Mouse (Mus musculus): ENCODE measurements around the gene Shisal2a.
A peak's percentile ranks its signal among the peaks of the same experiment; 100 is the strongest.
"Not testable (repeated sequence)": the region's sequence is repeated elsewhere in the genome, so short reads cannot be mapped to it uniquely, and the experiment has no call there.

Gene Shisal2a

DNA sequence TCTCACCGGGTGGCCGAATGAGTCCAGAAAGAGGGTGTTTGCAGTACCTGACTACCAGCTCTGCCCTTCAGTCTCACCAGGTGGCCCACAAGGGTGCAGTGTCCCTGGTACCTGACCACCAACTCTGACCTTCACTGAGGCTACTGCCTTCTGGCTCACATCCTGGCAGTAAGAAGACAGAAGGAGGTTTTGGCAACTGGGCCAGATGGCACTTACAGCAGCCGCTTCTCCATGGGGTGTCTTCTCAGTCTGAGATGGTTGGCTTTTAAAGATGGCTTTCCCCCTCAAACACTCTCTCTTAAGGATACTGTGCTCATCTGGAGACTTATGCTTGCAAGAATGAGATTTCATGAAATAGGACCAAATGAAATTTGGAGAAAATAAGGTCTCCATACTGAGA, 3.7 kb downstream of the Shisal2a start:
- no peak for DNase-seq (ENCODE audit: low read depth, low spot score)

DNA sequence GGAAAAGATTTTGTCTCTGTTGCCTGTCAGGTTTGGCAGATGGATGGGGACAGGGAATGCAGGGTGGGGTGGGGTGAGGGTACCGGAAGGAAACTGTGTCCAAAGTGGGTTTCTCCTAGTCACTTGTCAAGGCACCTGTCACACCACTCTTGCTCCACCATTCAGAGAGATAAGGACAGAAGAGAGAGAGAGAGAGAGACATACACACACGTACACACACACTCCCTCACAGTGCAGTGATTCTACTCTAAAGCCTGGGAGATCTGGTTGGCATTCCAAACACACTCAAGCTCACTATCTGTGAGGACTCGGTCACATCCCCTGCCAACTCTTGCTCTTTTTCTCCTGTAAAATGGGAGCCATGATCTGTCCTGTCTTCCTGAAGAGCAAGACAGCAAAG, 11.0 kb downstream of the Shisal2a start:
- DNase-seq (ENCODE audit: low read depth, low spot score), result no peak

DNA sequence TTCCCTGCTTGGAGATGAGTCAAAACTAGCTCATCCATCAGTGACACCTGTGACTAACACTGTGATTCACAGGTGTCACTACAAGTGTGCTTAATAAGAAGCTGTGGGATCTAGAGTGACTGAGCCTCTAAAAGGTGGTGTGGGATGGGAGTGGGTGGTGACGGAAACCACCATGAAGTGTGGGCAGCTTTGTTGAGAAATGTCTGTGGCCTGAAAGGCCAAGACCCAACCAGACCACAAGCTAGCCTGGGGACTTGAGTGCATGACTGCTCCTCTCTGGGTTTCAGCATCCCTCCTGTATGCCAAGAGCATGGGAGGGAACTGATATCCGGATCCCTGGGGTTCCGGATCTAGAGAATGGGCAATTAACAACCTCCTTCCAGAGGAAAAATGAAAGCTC, 11.7 kb downstream of the Shisal2a start:
- no peak for DNase-seq (ENCODE audit: low read depth, low spot score)

DNA sequence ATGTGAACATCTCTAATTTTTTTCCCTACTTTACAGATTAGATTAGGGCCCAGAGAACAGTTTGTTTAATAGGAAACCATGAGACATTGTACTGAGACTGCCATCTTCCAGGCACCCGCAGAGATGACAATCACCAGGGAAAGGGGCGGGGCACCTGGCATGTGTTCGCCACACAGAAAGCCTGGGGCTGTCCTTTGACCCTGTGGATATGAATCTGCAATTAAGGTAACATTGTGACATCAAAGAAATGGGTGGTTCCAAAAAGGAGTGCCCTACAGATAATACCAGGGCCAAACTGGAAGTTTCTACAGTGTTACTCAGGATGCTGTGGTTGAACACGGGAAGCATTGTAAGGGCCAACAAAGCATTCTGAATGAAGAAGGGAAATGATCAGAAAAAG, 12.7 kb downstream of the Shisal2a start:
- DNase-seq (ENCODE audit: low read depth, low spot score), result no peak

DNA sequence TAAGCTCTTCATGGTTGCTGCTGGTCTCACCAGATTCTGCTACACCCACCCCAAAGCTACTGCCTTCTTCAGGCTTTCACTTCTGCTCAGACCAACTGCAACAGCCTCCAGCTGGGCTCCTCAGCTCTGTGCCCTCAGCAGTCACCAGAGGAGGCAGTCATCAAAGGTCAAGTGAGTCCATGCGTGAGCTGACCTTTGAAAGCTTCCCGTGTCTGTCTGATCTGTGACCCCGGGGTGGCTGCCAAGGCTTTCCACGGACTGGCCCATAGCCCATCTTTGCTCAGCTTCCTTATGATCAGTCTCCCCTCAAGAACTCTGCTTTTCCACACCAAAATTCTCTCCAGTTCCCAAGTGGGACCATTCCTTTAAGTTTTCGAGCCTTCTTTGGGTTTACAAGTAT, 13.9 kb downstream of the Shisal2a start:
- DNase-seq (ENCODE audit: low read depth, low spot score), result peak; percentile 32

DNA sequence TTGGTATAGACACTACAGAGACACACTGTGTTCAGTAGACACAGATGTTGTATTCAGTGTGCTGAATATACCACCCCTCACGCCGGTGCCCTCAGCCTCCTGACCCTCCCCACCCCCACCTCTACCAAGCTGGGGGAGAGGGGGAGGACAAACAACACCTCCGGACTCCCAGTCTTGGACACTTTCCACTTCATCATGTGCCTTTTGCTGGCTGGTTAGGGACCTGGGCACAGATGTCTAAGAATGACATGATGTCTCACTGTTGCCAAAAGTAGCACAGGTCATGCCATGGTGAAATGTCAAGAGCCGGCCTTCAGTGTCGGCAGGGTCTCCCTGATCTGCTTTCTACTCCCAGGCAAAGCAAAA, 19.1 kb downstream of the Shisal2a start:
- peak; percentile 79 for DNase-seq (ENCODE audit: low read depth, low spot score)

DNA sequence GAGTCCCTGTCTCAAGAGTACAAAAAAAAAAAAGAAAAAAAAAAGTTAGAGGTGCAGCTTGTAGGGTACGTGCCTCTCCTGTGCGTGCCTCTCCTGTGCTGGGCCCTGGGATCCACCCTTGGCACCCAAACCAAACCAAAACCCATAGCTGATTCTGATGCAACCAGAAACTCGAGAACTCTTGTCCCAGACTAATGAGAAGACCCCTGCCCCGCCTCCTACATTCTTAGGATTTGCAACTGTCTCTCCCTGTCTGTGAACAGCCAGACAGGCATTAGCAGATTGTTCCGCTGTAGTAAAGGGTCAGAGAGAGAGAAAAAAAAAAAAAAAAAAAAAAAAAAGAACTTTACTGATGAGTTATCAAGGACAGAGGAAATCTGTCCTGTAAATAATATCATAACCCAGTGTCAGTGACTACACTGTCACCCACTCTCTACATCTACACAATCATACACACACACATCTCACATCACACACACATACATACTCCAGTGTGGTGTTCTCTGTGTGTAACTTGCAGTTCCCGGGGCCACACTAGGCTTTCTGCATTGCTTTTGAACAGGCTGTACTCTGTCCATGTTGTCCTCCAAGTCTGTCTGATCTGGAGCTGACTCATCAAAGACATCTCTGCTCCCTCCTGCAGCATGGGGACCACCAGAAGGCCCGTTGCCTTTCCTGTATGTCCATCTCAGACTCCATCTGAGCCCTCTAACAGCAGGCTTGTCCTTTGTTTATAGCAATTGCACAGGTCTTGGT, 19.6 kb downstream of the Shisal2a start:
- no peak for DNase-seq (ENCODE audit: low read depth, low spot score)

DNA sequence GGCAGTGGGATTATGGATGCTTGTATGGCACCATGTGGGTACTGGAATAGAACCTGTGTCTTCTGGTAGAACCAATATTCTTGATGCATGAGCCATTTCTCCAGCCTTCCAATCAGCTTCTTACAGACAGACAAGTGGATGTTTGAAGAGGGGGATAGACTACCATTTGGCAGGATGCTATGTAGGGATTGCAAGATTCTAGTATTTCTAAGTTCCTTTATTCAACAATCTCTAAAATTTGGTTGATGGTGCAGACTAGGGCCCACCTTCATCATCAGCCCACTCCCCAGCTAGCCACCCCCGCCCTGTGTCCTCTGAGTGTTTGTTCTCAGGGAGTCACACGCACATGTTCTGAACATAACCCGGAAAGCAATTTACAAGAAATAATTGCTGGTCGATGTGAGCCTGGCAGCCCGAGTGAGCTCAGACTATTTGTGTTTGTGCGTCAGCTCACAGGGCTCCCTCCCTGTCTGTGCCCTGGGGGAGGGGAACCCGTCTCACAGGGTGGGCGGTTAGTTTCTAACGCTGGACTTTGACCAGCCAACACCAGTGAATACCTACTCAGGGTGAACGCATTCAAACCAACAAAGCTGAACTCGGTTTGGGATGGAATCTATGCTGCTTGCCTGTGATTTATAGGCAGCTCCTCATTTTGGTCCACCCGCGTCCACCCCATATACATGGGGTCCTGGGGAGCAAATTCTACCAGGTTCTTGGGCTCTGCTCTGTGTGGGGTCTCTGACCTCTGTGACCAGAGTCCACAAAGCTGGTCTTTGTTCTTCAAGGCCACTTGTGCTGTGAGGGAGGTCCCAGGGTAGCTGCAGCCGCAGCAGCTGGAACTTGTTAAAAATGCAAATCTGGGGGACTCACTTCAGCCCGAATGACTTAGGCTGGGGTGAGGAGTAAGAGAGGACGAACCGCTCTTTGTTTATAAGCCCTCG, 20.6 kb downstream of the Shisal2a start:
- DNase-seq (ENCODE audit: low read depth, low spot score), result no peak

DNA sequence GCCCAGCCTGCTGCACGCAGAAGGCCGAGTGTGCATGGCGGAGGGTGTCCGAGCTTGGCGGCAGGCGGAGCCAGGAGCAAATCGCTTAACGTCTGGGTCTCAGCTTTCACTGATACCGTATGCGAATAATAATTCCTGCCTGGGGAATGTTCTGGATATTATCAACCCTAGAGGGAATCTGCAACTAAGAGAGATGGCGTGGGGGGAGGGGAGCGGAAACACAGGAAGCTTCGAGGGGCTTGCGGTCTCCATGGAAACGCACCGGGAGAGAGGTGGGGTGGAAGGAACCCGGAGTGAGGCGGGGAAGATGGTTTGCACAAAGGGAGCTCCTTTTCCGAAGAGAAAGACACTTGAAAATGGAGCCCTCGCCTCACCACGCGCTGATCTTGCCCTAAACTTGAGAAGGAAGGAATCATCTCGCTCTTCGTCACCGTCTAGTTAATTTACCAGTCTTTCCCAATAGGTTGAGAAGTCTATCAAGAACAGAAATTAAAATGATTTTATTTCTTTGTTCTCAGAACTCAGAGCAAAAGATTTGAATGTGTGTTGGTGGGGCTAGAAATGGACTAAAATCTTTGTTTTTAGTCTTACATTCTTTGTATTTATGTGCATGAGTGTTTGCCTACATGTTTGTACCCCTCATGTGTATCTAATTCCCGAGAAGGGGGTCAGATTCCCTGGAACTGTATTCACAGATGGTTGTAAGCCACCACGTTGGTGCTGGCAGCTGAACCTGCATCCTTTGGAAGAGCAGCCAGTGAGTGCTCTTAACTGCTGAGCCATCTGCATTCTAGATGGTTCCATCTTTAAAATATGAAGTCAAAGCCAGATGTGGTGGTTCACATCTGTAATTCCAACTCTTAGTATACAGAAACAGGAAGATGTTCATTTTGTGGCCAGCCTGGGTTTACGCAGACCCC, 22.8 kb downstream of the Shisal2a start:
- DNase-seq (ENCODE audit: low read depth, low spot score), result no peak

DNA sequence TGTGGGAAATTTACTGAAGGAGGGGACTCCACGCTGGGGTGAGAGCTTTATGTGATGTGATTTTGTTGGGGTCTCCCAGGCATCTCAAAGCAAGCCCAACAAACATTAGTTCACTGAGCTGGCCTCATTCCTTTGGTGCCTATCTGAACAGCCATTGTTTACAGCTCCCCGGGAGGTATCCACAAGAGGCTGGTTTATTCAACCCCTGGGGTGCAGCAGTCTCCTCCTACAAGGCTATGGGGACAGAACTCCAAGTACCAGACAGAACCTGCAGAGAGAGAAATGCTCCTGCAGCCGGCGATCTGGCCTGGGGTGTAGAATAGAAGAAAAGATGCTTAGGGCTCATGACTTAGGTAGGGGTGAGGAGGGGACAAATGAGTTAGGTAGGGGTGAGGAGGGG, 24.7 kb downstream of the Shisal2a start:
- DNase-seq (ENCODE audit: low read depth, low spot score), result no peak

DNA sequence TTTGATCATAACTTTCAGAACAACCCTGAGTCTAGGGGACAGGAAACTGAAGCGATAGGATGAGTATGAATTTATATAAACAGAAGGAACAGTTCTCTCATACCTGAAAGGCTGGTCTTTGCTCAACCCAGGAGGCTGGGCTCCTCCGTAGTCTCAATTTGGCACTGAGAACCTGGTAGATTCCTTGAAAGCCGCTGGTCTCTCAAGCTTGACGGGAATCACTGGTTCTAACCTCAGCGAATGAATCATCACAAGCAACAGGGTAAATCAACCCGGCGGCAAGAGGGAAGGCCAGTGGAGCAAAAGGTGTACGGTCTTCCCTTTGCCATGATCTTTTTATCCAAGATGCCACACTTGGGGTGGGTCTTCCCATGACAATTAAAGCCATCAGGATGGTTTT, 25.7 kb downstream of the Shisal2a start:
- DNase-seq (ENCODE audit: low read depth, low spot score), result no peak

DNA sequence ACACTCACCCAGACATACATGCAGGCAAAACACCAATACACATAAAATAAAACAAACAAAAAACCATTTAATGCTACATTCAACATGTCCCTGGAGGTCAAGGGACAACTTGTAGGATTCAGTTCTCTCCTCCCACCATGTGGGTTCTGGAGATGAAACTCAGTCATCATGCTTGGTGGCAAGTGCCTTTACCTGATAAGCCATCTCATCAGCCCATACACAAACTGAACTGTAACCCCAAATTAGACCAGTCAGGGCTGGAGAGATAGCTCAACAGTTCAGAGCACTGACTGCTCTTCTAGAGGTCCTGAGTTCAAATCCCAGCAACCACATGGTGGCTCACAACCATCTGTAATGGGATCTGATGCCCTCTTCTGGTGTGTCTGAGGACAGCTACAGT, 29.6 kb downstream of the Shisal2a start:
- not testable (repeated sequence) for DNase-seq (ENCODE audit: low read depth, low spot score)

DNA sequence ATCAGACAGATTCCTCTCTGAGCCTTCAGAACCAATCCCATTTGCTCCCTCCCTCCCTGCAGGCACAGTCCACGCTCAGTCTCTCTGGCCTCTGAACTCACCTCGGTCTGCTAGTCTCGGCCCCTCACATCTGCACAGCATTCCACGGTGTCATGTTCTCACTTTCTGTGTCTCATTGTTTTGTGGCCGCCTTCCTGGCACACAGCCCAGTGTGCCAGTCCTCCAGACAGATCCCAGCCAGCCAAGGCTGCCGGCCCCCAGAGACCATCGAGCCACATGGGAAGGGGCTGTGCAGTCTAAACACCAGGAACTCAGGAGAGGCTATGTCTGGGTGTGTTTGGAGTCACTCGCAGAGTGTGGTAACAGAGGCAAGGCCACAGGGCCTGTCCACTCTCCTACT, 32.3 kb downstream of the Shisal2a start:
- no peak for DNase-seq (ENCODE audit: low read depth, low spot score)

DNA sequence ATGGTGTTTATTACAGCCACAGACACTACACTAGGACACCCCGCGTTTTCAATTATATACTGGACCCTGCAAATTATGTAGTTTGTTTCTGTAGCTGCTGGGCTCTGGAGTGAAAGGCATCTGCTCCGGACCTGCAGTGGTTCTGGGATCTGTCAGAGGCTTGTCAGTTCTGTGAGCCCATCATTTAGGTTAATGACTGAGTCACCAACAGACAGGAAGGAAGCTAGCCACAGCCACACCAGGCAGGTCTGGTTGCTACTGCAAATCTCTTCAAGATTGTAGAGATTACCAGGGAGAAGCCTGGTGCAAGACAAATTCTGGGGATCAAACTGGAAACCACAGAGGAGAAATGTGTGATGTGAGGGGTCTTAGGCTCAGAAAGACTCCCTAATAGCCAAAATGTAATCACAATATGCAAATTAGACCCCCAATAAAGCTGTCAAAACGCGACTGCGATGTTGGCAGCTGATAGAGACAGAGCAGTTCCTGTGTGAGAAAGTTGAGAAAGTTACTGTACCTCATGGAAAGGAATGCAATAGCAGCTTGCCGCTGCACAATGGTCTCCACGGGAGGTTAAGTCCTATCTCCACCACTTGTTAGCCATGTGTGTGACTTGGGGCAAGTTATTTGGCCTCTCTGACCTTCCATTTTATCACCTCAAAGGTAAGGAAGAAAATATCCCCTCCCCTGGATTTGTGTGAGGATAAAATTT, 33.2 kb downstream of the Shisal2a start:
- no peak for DNase-seq (ENCODE audit: low read depth, low spot score)

DNA sequence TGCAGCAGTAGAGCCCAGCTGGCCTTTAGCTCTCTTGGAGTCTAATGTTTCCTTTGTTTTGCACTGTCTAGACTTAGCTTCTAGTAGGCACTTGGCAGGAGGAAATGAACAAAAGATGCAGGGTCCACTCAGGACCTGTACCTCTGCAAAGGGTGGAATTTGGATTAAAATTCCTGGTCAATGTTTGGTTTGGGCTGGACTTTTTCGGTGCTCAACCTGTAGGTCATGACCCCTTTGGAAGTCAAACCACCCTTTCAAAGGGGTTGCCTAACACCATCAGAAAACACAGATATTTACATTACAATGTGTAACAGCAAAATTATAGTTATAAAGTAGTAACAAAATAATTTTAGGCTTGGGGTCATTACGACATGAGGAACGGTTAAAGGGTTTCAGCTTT, 34.1 kb downstream of the Shisal2a start:
- DNase-seq (ENCODE audit: low read depth, low spot score), result no peak

DNA sequence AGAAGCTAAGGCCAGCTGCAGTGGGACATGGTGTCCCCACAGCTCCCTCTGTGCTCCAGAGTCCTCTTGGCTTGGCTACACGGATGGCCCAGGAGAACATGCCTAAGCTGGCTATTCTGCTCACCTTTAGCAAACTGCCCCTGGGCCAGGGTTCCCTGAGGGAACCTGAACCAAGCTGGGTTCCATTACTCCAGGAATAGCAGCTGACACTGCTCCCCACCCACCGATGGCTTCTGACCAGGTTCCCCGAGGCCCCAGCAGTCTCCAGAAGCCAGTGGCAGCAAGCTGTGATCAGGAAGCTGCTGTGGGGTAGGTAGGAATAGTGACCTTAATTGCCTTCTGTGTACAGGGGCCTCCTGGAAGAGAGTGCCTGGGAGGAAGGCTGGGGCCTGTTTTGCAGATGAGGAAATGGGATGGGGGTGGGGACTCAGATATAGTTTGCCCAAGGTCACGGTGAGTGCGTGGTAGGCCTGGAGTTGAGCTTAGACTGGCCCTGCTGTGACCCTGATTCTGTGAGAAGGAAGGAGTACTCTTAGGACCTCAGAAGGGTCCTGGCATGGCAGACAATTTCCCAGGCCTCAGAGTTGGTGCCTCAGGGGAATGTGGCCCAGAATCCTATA, 34.8 kb downstream of the Shisal2a start:
- peak; percentile 93 for DNase-seq (ENCODE audit: low read depth, low spot score)

DNA sequence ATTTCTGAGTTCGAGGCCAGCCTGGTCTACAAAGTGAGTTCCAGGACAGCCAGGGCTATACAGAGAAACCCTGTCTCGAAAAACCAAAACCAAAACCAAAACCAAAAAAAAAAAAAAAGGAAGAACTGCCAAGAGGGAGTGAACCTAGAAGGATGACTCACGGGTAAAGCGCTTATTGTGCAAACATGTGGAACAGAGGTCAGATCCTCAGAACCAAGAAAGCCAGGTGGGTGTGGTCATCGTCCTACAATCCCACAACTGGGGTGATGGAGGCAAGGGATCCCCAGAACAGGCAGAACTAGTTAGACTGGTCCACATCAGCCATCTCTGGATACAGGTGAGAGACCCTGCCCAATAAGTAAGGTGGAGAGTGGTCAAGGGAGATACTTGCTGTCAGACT, 36.0 kb downstream of the Shisal2a start:
- peak; percentile 52 for DNase-seq (ENCODE audit: low read depth, low spot score)

DNA sequence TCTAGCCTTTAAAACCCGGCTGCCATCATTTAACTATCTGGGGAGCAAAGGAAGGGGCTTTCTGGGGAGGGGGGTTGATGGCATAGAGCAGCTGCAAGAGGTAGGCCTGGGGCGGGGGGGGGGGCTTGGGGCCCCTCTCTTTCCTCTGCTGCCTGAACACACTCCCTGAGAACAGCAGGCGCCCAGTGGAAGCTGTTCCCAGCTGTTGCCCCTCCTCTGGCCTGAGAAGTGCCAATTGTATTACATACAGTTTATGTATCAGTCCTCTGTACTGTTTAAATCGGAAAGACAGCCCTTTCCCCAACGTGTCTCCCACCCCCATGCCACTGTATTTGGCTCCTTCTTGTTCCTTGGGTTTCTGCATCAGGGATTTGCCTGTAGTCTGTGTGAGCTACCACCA, 37.3 kb downstream of the Shisal2a start:
- DNase-seq (ENCODE audit: low read depth, low spot score), result no peak

DNA sequence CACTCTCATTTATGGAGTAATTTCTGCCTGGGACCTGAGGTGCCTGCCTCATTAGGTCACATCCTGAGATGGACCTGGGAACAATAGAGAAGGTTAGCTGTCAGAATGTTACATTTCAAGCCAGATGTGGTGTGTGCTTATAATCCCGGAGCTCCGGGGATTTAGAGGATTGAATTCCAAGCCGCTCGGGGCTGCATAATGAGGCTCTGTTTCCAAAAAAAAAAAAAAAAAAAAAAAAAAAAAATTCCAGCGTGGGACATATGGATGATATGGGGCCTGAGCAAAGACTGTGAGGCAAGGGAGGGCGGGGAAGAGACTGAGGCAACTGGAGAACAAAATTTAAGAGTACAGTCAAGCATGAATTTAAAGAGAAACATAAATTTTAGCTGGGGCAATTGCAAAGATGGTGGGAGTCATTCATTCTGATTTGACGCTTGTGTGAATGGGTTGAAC, 38.5 kb downstream of the Shisal2a start:
- no peak for DNase-seq (ENCODE audit: low read depth, low spot score)

DNA sequence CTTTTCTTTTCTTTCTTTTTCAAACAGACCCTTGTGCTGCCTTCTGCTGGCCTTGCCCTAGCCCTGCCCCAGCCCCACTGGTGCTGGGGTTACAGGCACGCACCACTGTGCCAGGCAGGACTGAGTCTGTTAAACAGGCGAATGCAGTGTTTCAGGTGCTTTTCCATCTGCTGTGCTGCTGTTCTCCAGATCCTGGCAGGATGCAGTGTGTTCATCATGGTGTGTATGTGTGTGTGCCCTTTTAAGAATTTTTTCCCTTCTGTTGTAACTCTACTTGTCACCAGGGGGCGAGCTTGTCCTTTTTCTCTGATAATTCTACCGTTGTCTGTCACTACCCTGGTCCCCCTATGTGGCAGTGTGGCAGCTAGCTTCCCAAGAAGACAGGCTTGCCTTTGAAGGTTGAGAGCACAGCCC, 43.9 kb downstream of the Shisal2a start:
- DNase-seq (ENCODE audit: low read depth, low spot score), result peak; percentile 57

DNA sequence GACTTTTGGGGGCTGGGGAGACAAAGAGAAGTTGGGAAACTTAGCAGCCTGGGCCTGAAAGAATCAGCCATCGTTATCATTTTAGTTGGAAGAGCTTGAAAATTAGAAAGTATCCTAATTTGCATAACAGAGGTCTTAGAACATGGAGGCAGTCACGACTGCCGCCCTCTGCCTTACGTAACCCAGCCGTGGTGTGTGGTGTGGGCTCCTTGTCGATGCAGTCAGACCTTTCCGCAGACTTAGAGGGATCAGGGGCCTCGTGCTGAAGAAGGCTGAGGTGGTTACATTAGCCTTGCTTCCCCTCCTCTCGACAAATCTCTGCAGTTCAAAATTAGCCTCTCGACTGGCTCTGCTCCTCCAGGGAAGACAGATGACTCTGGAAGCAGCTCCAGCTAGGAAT, 44.3 kb downstream of the Shisal2a start:
- DNase-seq (ENCODE audit: low read depth, low spot score), result no peak
